Mouse (Mus musculus): Measurements from ENCODE around the gene Plekha8.

Plekha8 gene

GRCm38 (mm10) chr6:54594469-54595329, at the start of gene Plekha8:
Gene Plekha8, plus strand, starts transcription at chr6:54595111.
- DNase-seq (ENCODE audit: low spot score in 2 of 2), result peak; percentile 82 to 90

- DNase-seq (ENCODE audit: low spot score in 2 of 2), result no peak
These were observed 46.4 kb upstream of the Plekha8 start for GRCm38 (mm10) chr6:54548314-54549019.

- DNase-seq (ENCODE audit: low spot score in 2 of 2), result no peak
These were observed 45.6 kb upstream of the Plekha8 start for GRCm38 (mm10) chr6:54549311-54549710.

- DNase-seq (ENCODE audit: low spot score in 2 of 2), result no peak
These were observed 44.0 kb upstream of the Plekha8 start for GRCm38 (mm10) chr6:54550801-54551323.

- DNase-seq (ENCODE audit: low spot score in 2 of 2), result no peak
These were observed 42.0 kb upstream of the Plekha8 start for GRCm38 (mm10) chr6:54552721-54553413.

GRCm38 (mm10) chr6:54553632-54554031, 41.3 kb upstream of the Plekha8 start:
- no peak for DNase-seq (ENCODE audit: low spot score in 2 of 2)

GRCm38 (mm10) chr6:54554341-54555110, 40.4 kb upstream of the Plekha8 start:
- no peak for DNase-seq (ENCODE audit: low spot score in 2 of 2)

- DNase-seq (ENCODE audit: low spot score in 2 of 2), result no peak
These were observed 39.1 kb upstream of the Plekha8 start for GRCm38 (mm10) chr6:54555816-54556215.

GRCm38 (mm10) chr6:54557671-54558070, 37.2 kb upstream of the Plekha8 start:
- DNase-seq (ENCODE audit: low spot score in 2 of 2), result no peak

GRCm38 (mm10) chr6:54558466-54558865, 36.4 kb upstream of the Plekha8 start:
- no peak for DNase-seq (ENCODE audit: low spot score in 2 of 2)

GRCm38 (mm10) chr6:54562018-54562809, 32.7 kb upstream of the Plekha8 start:
- DNase-seq (ENCODE audit: low spot score in 2 of 2), result no peak

GRCm38 (mm10) chr6:54563561-54563960, 31.4 kb upstream of the Plekha8 start:
- DNase-seq (ENCODE audit: low spot score in 2 of 2), result no peak

- DNase-seq (ENCODE audit: low spot score in 2 of 2), result no peak
These were observed 30.4 kb upstream of the Plekha8 start for GRCm38 (mm10) chr6:54564506-54564991.

- DNase-seq (ENCODE audit: low spot score in 2 of 2), result no peak
These were observed 29.9 kb upstream of the Plekha8 start for GRCm38 (mm10) chr6:54565012-54565411.

GRCm38 (mm10) chr6:54565665-54566545, 29.0 kb upstream of the Plekha8 start, which contains the start of gene Scrn1:
Gene Scrn1, minus strand, starts transcription at chr6:54566489.
- peak; percentile 5 to 20 for DNase-seq (ENCODE audit: low spot score in 2 of 2)

GRCm38 (mm10) chr6:54566546-54566919, 28.4 kb upstream of the Plekha8 start:
- no peak for DNase-seq (ENCODE audit: low spot score in 2 of 2)

- DNase-seq (ENCODE audit: low spot score in 2 of 2), result no peak
These were observed 25.1 kb upstream of the Plekha8 start for GRCm38 (mm10) chr6:54569776-54570175.

- DNase-seq (ENCODE audit: low spot score in 2 of 2), result no peak
These were observed 21.5 kb upstream of the Plekha8 start for GRCm38 (mm10) chr6:54573218-54573955.
